Mouse (Mus musculus): ENCODE results near the gene Bcl2a1d.
"Not testable (repeated sequence)": the region's sequence is repeated elsewhere in the genome, so short reads cannot be mapped to it uniquely, and the experiment has no call there.

DNA sequence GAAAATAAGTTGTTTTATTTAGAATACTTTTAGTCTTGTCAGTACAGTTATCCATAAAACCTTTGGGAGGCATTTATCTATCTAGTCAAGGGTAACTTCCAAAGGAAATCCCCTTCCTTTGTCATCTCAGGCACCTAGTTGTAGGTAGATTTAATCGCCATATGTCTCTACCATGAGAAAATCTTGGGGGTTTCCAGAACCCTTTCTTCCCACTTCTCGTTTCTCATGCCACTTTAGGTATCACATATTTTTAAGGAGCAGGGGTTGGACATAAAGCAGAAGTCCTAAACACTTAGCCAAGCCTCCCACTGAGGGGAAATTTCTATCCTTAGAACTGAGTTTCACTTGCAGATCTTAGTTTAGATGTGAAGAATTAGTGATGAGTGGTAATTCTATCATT, 14.3 kb upstream of the Bcl2a1d start:
- TF ChIP-seq GATA1, TAL1 (IDR thresholded peaks at IDR 0.05; ENCODE audit: low read length): not testable (repeated sequence)
